Mouse (Mus musculus) liver, embryonic 14.5 days (tissue): ENCODE measurements around the gene Tnfrsf19.

Source experiments
- CTCF ChIP-seq: IDR thresholded peaks from 2 replicates; pipeline ENCODE4 v1.5.1; 2016; ENCODE audit warnings: antibody characterized with exemption, low read depth, control low read depth
- EP300 ChIP-seq: IDR thresholded peaks from 2 replicates; pipeline ENCODE4 v1.6.1; 2016; ENCODE audit warnings: antibody characterized with exemption, low read depth

DNA sequence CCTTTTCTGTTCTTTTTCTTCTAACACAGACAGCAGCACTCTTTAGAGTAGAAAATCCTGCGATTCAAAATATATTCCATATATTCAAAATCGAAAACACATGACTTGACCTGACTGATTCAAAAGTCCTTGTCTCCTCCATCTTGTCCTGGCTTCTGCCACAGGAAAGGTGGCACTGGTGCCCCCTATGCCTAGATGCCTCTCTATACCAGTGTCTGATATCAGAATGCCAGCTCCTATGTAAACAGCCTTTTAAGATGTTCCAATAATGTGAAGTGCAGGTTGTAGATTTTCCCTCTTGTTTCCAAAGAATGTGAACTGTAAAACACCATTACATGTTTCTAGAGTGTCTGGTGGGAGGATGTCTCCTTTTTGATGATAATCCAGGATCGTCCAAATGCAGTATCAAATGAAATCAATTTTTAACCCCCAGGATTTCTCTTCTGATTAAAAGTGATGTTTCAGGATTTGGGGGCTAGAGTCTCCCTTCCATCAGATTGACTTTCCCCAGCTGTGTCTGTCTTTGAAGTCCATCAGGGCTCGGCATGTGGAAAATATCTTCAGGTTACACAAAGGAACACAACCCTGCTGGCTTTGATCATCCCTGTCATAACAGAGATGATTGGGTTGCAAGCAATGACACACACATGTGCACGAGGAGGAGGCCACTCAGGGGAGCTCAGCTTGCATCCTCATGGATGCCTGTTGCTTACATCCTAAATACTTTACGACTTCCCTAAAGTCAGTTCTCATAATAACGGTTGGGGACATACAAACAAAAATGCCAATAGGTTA, 82.1 kb downstream of the Tnfrsf19 start:
- no peak for TF ChIP-seq CTCF
- no peak for TF ChIP-seq EP300
